ENCODE assay signal across 9 mouse cellular contexts in genomic region chr3:17834706-17835105, GRCm38 (mm10).
DNase-seq lines count a peak whose midpoint lies in the region; ATAC-seq and TF ChIP-seq lines count a peak whose summit lies in the region.
"Had no signal": no experiment of that assay in that cellular context is flagged by ENCODE, and none has a peak within 500 bp of the region (broad histone marks: within the 10 kb centered on the region; RNA-seq: fewer than 3 reads in every experiment).

No protein-coding gene starts in this region.

- no peaks in the 10 kb centered on the region for H3K4me1 ChIP-seq in forebrain, embryonic 14.5 days (ENCODE audit: control insufficient read depth, insufficient read depth, low read length)
- H3K4me1 ChIP-seq in forebrain, embryonic 16.5 days (replicated peaks; ENCODE audit: control insufficient read depth, insufficient read depth, low read length) = no peaks in the 10 kb centered on the region
- no peaks in the 10 kb centered on the region for H3K4me1 ChIP-seq in thymus, adult 2 months (replicated peaks; ENCODE audit: control insufficient read depth, insufficient read depth, low read length)
- H3K4me1 ChIP-seq in lung, adult 2 months (ENCODE audit: control insufficient read depth, insufficient read depth, low read length) = no peaks in the 10 kb centered on the region
- H3K4me1 ChIP-seq: neural tube, embryonic 13.5 days had no signal

- no peaks in the 10 kb centered on the region for H3K27me3 ChIP-seq in forebrain, embryonic 14.5 days (replicated peaks; ENCODE audit: control insufficient read depth, insufficient read depth, low read length)
- H3K27me3 ChIP-seq in forebrain, embryonic 16.5 days (replicated peaks; ENCODE audit: control insufficient read depth, insufficient read depth, low read length) = no peaks in the 10 kb centered on the region
- H3K27me3 ChIP-seq in thymus, adult 2 months (ENCODE audit: control insufficient read depth, insufficient read depth, low read length) = no peaks in the 10 kb centered on the region
- H3K27me3 ChIP-seq: neural tube, embryonic 13.5 days had no signal

- H3K27ac ChIP-seq in forebrain, embryonic 14.5 days (ENCODE audit: low read depth, low read length) = no peak overlapping the region
- no peak overlapping the region for H3K27ac ChIP-seq in forebrain, embryonic 16.5 days (ENCODE audit: low read length)
- no peak overlapping the region for H3K27ac ChIP-seq in thymus, adult 2 months (ENCODE audit: control insufficient read depth, insufficient read depth, low read length)
- H3K27ac ChIP-seq: neural tube, embryonic 13.5 days had no signal

- no peaks in the 10 kb centered on the region for H3K36me3 ChIP-seq in forebrain, embryonic 14.5 days (ENCODE audit: control insufficient read depth, insufficient read depth, low read length)
- H3K36me3 ChIP-seq in forebrain, embryonic 16.5 days (ENCODE audit: control insufficient read depth, insufficient read depth) = no peaks in the 10 kb centered on the region
- no peaks in the 10 kb centered on the region for H3K36me3 ChIP-seq in thymus, adult 2 months (ENCODE audit: control insufficient read depth, insufficient read depth, low read length)
- H3K36me3 ChIP-seq: neural tube, embryonic 13.5 days had no signal

- WGBS in forebrain, embryonic 14.5 days = 49% methylated on average over 1 of the region's 1 CpGs
- 60% methylated on average over 1 of the region's 1 CpGs for WGBS in forebrain, embryonic 16.5 days
- WGBS in thymus, adult 2 months = 37% methylated on average over 1 of the region's 1 CpGs
- 22% methylated on average over 1 of the region's 1 CpGs for WGBS in lung, adult 2 months

- TF ChIP-seq POLR2A in thymus, adult 2 months (IDR thresholded peaks at IDR 0.05; ENCODE audit: control insufficient read depth, extremely low read depth, insufficient read depth, low read length, poor library complexity) = no peak
- no peak for TF ChIP-seq POLR2A in lung, adult 2 months (IDR thresholded peaks at IDR 0.05; ENCODE audit: borderline replicate concordance, extremely low read depth, low read depth, low read length)

- ATAC-seq in forebrain, embryonic 14.5 days = peak; percentile 46; the same call in 1 of the 2 replicates
- ATAC-seq in forebrain, embryonic 16.5 days = no peak; the same call in 1 of the 2 replicates

- no peak for TF ChIP-seq CTCF in thymus, adult 2 months (IDR thresholded peaks at IDR 0.05; ENCODE audit: borderline replicate concordance, control insufficient read depth, extremely low read depth, insufficient read depth, low read length, poor library complexity)
- peak; percentile 24; the same call in 1 of the 2 replicates for TF ChIP-seq CTCF in lung, adult 2 months (IDR thresholded peaks at IDR 0.05; ENCODE audit: insufficient read depth, low read length)

- H3K9ac ChIP-seq in forebrain, embryonic 14.5 days (ENCODE audit: low read length) = no peak overlapping the region
- no peak overlapping the region for H3K9ac ChIP-seq in forebrain, embryonic 16.5 days (replicated peaks; ENCODE audit: low read depth, low read length)
- H3K9ac ChIP-seq: neural tube, embryonic 13.5 days had no signal

- DNase-seq in forebrain, embryonic 14.5 days (ENCODE audit: low spot score) = peak; percentile 77
- DNase-seq in thymus, adult 2 months = peak; percentile 11
- DNase-seq in thymus, adult 18-20 months = no peak
- DNase-seq in cerebellum, postnatal 14 days = peak; percentile 82 to 85
- peak; percentile 75 for DNase-seq in kidney, adult 9 months
- DNase-seq in lung, adult 2 months = peak; percentile 9
- peak; percentile 6 for DNase-seq in thymus, postnatal 25 days

- H3K9me3 ChIP-seq in forebrain, embryonic 14.5 days (replicated peaks; ENCODE audit: control insufficient read depth, low read length) = no peaks in the 10 kb centered on the region
- no peaks in the 10 kb centered on the region for H3K9me3 ChIP-seq in forebrain, embryonic 16.5 days (ENCODE audit: control insufficient read depth, low read length)
- H3K9me3 ChIP-seq: neural tube, embryonic 13.5 days had no signal

- H3K4me3 ChIP-seq in forebrain, embryonic 14.5 days (ENCODE audit: low read depth, low read length) = no peak overlapping the region
- no peak overlapping the region for H3K4me3 ChIP-seq in forebrain, embryonic 16.5 days (replicated peaks; ENCODE audit: low read length)
- H3K4me3 ChIP-seq in thymus, adult 2 months (ENCODE audit: control insufficient read depth, insufficient read depth, low read length) = no peak overlapping the region
- H3K4me3 ChIP-seq in lung, adult 2 months (replicated peaks; ENCODE audit: extremely low read depth, low read depth, low read length) = no peak overlapping the region
- H3K4me3 ChIP-seq: neural tube, embryonic 13.5 days had no signal

- no peak overlapping the region for H3K4me2 ChIP-seq in forebrain, embryonic 14.5 days (ENCODE audit: low read length)
- no peak overlapping the region for H3K4me2 ChIP-seq in forebrain, embryonic 16.5 days (ENCODE audit: low read length)
- H3K4me2 ChIP-seq: neural tube, embryonic 13.5 days had no signal

Comparison
In these comparisons a context has a peak if more than half of its experiments do, and no peak if none do; other contexts are left out.
1. DNase-seq: peak in forebrain, embryonic 14.5 days (single experiment), thymus, adult 2 months (single experiment), cerebellum, postnatal 14 days (2 of 2), kidney, adult 9 months (single experiment), lung, adult 2 months (single experiment) and thymus, postnatal 25 days (single experiment); none in thymus, adult 18-20 months (0 of 2).